Mouse (Mus musculus) neural tube, embryonic 12.5 days (tissue): ENCODE data around the gene Fam89a. TPM values are rescaled to one million over a fixed set of nuclear protein-coding genes. Genes with fewer than 3 reads are reported as not detected.
A peak's percentile ranks its signal among the peaks of the same experiment; 100 is the strongest.

ENCODE experiments used
- ATAC-seq: fragments of 200-750 bp; cut with Nextera tagmentation; 2 replicates; pipeline ENCODE4 v1.8.0; 2017; ENCODE audit warnings: low read depth, mild to moderate bottlenecking, moderate TSS enrichment, moderate library complexity; ENCODE audit not compliant: low FRiP score
- H3K27ac ChIP-seq: fragments of 300-500 bp; sonication (generic); 2 replicates; pipeline ENCODE4 v1.5.1; 2016
- H3K27me3 ChIP-seq: fragments of 300-500 bp; sonication (generic); replicated peaks from 2 replicates; pipeline ENCODE4 v1.6.1; 2016; ENCODE audit warnings: mild to moderate bottlenecking
- H3K36me3 ChIP-seq: fragments of 300-500 bp; sonication (generic); 2 replicates; pipeline ENCODE4 v1.6.1; 2016; ENCODE audit warnings: mild to moderate bottlenecking
- H3K4me1 ChIP-seq: fragments of 300-500 bp; sonication (generic); 2 replicates; pipeline ENCODE4 v1.6.1; 2016
- H3K4me2 ChIP-seq: fragments of 300-500 bp; sonication (generic); replicated peaks from 2 replicates; pipeline ENCODE4 v1.6.1; 2016; ENCODE audit warnings: mild to moderate bottlenecking
- H3K4me3 ChIP-seq: fragments of 300-500 bp; sonication (generic); 2 replicates; pipeline ENCODE4 v1.5.1; 2016
- H3K9ac ChIP-seq: fragments of 300-500 bp; sonication (generic); 2 replicates; pipeline ENCODE4 v1.6.1; 2016; ENCODE audit warnings: mild to moderate bottlenecking
- H3K9me3 ChIP-seq: fragments of 300-500 bp; sonication (generic); 2 replicates; pipeline ENCODE4 v1.6.1; 2016; ENCODE audit warnings: mild to moderate bottlenecking
- WGBS: fragments of 180-500 bp; shearing (Covaris S2); methylation state at CpG from one replicate; pipeline ENCODE4 v1.1.7; 2016; 5-methylcytosine and 5-hydroxymethylcytosine counted together
- polyA plus RNA-seq: library from polyadenylated mRNA; unstranded; fragments of >200 nt; fragmentation: Nextera tagmentation; extraction: Ambion mirVana; gene quantifications from 2 replicates; pipeline ENCODE4 v1.2.1, GENCODE M21; 2016

Fam89a gene
- 8.9 and 11.2 TPM in 2 replicates for polyA plus RNA-seq

DNA sequence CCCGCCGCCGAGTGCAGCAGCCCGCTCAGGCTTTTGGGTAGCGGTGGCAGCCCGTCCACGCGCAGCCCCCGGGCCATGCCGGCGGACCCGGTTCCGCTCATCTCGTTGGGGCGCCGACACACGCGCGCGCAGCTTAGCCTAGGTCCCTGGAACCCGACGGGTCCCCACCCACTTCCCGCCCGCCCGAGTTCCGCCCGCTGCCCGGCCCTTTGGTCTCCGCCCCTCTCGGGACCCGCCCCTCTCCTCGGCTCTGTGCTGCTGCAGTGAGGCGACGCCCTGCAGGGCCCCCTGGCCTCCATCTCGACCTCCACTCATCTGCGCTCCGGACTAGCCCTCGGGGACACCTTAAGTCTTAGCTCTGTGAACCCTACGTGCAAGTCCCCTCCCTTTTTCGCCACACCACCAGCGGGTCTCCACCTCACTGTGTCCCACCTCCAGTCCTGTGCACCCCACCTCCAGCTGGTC, at the start of gene Fam89a:
Fam89a (minus strand) TSS at position 124 of the 465 bp plus-strand sequence.
- Histone ChIP-seq H3K27me3 (peaks cover 45% of the 10 kb centered on the region), H3K36me3 (no peaks in the 10 kb centered on the region), H3K4me2 (peak within 1 kb of the TSS; percentile 72), H3K4me1 (0 out of 2 replicates have a peak, but pooled peaks cover 3% of the 10 kb centered on the region), H3K27ac (no peak within 1 kb of the TSS), H3K4me3 (peak within 1 kb of the TSS; percentile 44), H3K9me3 (no peaks in the 10 kb centered on the region), H3K9ac (peak within 1 kb of the TSS; percentile 38)
- under 1% methylated on average over 41 of the region's 41 CpGs for WGBS
- ATAC-seq: peak; percentile 61

DNA sequence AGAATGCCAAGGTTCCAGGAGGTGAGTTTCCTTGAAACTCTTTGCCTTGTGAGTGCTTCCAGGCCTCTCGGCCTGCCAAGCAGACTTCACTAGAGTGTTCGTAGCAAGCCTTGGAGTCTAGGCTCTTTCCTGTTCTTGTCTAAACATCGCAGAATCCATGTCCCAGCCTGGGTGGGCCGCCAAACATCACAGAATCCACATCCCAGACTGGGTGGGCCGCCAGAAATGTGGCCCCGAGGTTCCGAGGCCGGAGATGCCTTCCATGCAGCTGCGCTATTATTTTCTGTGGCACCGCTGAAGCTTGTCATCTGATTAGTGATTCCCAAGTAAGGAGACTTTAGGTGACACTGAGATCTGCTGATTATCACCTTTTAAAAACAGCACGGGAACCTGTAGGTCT, 48.9 kb upstream of the Fam89a start:
- peaks cover 15% of the 10 kb centered on the region for H3K27me3 ChIP-seq
- H3K4me1 ChIP-seq: peaks cover 22% of the 10 kb centered on the region
- H3K9ac ChIP-seq: no peak overlapping the region
- no peak overlapping the region for H3K4me2 ChIP-seq
- no peak for ATAC-seq
- no peak overlapping the region for H3K4me3 ChIP-seq
- no peaks in the 10 kb centered on the region for H3K9me3 ChIP-seq
- WGBS: 49% methylated on average over 11 of the region's 11 CpGs
- no peaks in the 10 kb centered on the region for H3K36me3 ChIP-seq
- no peak overlapping the region for H3K27ac ChIP-seq

DNA sequence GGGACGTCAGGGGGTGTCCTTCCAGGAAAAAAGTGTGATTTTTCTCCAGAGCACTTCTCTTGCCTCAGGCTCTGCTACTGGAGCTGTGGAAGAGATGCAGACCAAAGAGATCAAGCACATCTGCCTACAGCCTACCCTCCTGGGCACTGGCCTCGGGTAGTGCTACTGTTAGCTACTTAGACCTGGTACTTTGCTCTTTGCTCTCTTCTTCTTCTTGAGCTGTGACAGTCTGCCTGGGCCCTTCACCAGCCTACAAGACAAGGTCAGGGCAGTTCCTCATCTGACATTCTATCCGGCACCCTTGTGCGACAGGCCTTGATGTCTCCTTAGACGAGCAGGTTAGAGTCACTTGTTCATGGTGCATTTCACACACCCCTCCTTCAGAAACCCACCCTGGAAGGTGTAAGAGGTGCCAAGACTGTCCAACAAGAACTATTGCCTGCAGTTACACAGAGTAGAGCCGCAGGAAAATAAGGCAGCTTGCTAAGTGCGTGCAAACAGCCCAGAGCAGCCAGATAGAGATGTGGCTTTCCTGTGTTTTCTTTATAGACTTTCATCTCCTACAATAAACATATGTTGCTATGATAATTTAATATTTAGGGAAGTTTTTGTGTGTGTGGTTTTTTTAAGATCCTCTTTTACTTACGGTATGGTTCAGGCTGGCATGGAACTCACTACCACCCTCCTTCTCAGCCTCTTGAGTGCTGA, 44.3 kb upstream of the Fam89a start:
- peak overlapping the region; percentile 58 for H3K4me3 ChIP-seq
- no peaks in the 10 kb centered on the region for H3K36me3 ChIP-seq
- H3K27me3 ChIP-seq: peaks cover 37% of the 10 kb centered on the region
- H3K4me1 ChIP-seq: peaks cover 56% of the 10 kb centered on the region
- no peak overlapping the region for H3K27ac ChIP-seq
- H3K9ac ChIP-seq: peak overlapping the region; percentile 80
- H3K9me3 ChIP-seq: no peaks in the 10 kb centered on the region
- 73% methylated on average over 8 of the region's 8 CpGs for WGBS
- peak overlapping the region; percentile 74 for H3K4me2 ChIP-seq
- ATAC-seq: no peak

DNA sequence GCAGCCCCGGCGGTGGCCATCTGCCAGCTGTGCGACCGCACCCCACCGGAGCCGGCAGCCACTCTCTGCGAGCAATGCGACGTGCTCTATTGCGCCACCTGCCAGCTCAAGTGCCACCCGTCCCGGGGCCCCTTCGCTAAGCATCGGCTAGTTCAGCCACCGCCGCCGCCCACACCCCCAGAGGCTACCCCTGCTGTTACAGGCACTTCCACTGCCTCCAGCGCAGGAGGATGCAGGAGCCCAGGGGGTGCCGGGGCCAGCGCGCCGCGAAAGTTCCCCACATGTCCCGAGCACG, 42.8 kb upstream of the Fam89a start:
- H3K27me3 ChIP-seq: peaks cover 43% of the 10 kb centered on the region
- H3K4me2 ChIP-seq: peak overlapping the region; percentile 74
- peak overlapping the region; percentile 80 for H3K9ac ChIP-seq
- no peaks in the 10 kb centered on the region for H3K9me3 ChIP-seq
- under 1% methylated on average over 25 of the region's 25 CpGs for WGBS
- H3K4me1 ChIP-seq: peaks cover 53% of the 10 kb centered on the region
- no peaks in the 10 kb centered on the region for H3K36me3 ChIP-seq
- peak overlapping the region; percentile 58 for H3K4me3 ChIP-seq
- ATAC-seq: peak; percentile 6; the same call in 1 of the 2 replicates
- H3K27ac ChIP-seq: peak overlapping the region; percentile 93; the same call in 1 of the 2 replicates

DNA sequence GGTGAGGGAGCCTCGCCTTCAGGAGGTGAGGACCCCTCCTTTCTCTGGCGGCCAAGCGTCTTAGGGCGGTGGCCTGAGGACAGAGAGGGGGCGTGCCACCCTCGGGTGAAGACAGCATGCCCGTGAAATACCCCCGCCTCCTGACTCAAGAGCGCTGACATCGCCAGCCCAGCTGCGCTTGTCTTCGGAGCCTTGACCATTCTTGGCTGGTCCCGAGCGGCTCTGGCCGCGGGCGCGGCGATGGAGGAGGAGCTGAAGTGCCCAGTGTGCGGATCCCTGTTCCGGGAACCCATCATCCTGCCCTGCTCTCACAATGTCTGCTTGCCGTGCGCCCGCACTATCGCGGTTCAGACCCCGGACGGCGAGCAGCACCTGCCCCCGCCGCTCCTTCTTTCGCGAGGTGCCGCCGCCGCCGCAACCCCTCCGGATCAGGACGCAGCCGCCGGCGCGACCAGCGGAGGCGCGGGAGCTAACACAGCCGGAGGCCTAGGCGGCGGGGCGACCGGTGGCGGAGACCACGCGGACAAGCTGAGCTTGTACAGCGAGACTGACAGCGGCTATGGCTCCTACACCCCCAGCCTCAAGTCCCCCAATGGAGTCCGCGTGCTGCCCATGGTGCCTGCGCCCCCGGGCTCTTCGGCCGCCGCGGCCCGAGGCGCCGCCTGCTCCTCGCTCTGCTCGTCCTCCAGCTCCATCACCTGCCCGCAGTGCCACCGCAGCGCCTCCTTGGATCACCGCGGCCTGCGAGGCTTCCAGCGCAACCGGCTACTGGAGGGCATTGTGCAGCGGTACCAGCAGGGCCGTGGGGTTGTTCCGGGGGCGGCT, 42.2 kb upstream of the Fam89a start:
- Histone ChIP-seq H3K9me3 (no peaks in the 10 kb centered on the region), H3K27ac (peak overlapping the region; percentile 93), H3K4me1 (peaks cover 53% of the 10 kb centered on the region), H3K4me2 (peak overlapping the region; percentile 74), H3K36me3 (no peaks in the 10 kb centered on the region), H3K4me3 (peak overlapping the region; percentile 58), H3K9ac (peak overlapping the region; percentile 80), H3K27me3 (peaks cover 43% of the 10 kb centered on the region)
- peak; percentile 27 for ATAC-seq
- under 1% methylated on average over 81 of the region's 81 CpGs for WGBS

DNA sequence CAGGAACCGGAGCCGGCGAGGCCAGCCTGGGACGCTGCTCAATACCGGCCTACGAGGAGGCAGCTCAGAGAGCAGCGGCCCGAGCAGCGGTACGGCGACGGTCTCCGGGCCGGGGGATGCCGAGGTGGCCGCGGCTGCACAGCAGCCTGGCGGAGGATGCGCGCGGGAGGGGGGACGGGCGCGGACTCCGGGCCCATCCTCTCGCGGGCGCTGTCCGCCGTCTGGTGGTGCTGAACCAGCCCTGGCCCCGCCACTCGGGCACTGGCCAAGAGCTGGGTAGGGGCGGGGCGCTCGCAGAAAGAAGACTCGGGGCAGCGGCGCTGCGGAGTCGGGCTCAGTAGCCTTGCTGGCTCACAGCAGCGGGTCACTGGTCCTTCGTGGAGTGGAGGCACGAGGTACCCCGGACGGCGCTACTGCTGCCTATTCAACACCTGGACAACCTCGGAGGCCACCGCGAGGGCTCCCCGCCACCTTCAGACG, 41.6 kb upstream of the Fam89a start:
- Histone ChIP-seq H3K9me3 (no peaks in the 10 kb centered on the region), H3K27me3 (peaks cover 43% of the 10 kb centered on the region), H3K36me3 (no peaks in the 10 kb centered on the region), H3K4me2 (peak overlapping the region; percentile 74), H3K4me3 (peak overlapping the region; percentile 58), H3K4me1 (peaks cover 53% of the 10 kb centered on the region), H3K27ac (peak overlapping the region; percentile 93), H3K9ac (peak overlapping the region; percentile 80)
- under 1% methylated on average over 51 of the region's 51 CpGs for WGBS
- ATAC-seq: peak; percentile 77

DNA sequence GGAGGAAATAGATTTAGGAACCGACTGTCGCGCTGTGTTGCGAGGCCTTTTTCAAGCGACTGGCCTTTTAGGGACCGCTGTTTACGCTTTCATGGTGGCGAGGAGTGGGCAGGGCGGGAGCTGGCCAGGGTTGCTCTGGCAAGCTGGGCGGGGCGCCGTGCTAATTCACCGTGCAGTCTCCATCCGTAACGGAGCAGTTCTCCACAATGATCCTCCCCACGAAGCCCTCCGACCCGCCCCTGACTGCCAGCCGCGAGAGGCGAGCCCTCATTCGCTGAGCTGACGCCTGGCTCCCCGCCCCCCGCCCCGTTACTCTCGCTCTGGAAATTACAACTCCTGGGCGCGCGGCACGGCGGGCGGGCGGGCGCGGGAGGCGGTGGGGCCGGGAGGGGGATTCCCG, 41.1 kb upstream of the Fam89a start, which contains the start of gene Trim67:
Trim67 (plus strand) TSS at position 385 of the 400 bp plus-strand sequence.
- peaks cover 53% of the 10 kb centered on the region for H3K4me1 ChIP-seq
- H3K4me3 ChIP-seq: peak within 1 kb of the TSS; percentile 58
- H3K27me3 ChIP-seq: peaks cover 43% of the 10 kb centered on the region
- peak; percentile 92 for ATAC-seq
- under 1% methylated on average over 37 of the region's 39 CpGs for WGBS
- H3K9ac ChIP-seq: peak within 1 kb of the TSS; percentile 80
- H3K27ac ChIP-seq: peak within 1 kb of the TSS; percentile 93
- no peaks in the 10 kb centered on the region for H3K36me3 ChIP-seq
- H3K9me3 ChIP-seq: no peaks in the 10 kb centered on the region
- peak within 1 kb of the TSS; percentile 74 for H3K4me2 ChIP-seq

DNA sequence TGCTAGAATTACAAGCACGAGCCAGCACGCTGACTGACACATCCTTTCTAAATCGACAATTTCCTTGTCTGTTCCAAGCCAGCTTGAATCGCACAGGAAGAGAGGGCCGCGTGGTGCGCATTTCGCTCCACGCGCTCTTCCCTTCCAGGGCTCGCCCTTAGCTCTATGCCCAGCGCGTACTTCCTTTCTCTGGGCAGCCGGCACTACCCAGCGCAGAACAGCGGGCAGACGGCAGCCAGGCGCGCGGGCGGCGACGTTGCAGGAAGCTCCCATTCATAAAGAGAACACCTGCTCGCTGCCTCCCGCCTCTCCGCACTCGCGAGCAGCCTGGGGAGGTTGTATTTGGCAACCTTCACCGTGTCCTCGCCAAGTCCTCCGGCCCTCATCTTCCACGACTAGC, 40.6 kb upstream of the Fam89a start:
- H3K27ac ChIP-seq: peak overlapping the region; percentile 93
- H3K4me3 ChIP-seq: peak overlapping the region; percentile 58
- no peaks in the 10 kb centered on the region for H3K9me3 ChIP-seq
- H3K9ac ChIP-seq: peak overlapping the region; percentile 80; the same call in 1 of the 2 replicates
- H3K4me2 ChIP-seq: peak overlapping the region; percentile 74
- WGBS: under 1% methylated on average over 32 of the region's 32 CpGs
- ATAC-seq: peak; percentile 51
- peaks cover 43% of the 10 kb centered on the region for H3K27me3 ChIP-seq
- no peaks in the 10 kb centered on the region for H3K36me3 ChIP-seq
- peaks cover 50% of the 10 kb centered on the region for H3K4me1 ChIP-seq

DNA sequence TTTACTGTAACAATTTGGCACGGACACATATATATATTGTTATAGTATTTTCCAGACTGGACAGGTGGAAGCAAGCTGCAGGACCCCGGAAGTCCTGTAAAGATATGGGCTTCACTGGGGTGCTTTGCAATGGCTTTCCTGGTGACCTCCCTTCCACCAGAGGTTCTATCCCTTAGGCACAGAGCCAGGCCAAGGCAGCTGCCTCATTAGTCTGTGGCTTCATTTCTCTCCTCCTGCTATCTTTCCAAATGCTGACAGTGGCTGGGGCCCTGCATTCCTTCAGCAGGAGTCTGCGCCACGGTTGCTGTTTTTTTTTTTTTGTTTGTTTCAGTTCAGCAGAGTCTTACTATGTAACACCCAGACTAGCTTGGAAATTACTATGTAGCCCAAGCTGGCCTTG, 40.1 kb upstream of the Fam89a start:
- peak overlapping the region; percentile 74 for H3K4me2 ChIP-seq
- no peak for ATAC-seq
- WGBS: 44% methylated on average over 4 of the region's 4 CpGs

DNA sequence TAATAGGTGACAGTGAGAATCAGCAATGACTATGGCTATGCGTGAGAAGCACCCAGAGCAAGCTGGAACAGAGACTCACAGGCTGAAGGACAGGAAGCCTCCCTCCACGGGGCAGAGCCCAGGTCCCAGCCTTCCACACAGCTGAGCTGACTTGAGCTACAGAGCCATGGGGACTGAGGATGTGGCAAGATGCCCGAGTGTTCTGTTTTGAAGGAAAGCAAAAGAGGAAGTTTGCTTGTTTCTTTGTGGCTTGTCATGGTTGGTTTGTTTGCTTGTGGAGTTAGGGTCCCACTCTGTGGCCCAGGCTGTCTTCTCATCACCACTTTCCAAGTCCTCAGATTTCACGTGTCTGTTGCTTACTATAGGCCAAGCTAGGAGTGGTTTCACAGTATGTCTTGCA, 39.0 kb upstream of the Fam89a start:
- no peak overlapping the region for H3K27ac ChIP-seq
- H3K4me1 ChIP-seq: peaks cover 36% of the 10 kb centered on the region
- no peak for ATAC-seq
- WGBS: 73% methylated on average over 4 of the region's 4 CpGs
- H3K36me3 ChIP-seq: no peaks in the 10 kb centered on the region
- H3K4me3 ChIP-seq: no peak overlapping the region
- H3K9ac ChIP-seq: no peak overlapping the region
- H3K9me3 ChIP-seq: no peaks in the 10 kb centered on the region
- H3K4me2 ChIP-seq: no peak overlapping the region
- peaks cover 29% of the 10 kb centered on the region for H3K27me3 ChIP-seq

More for the DNA sequence above, 40.1 kb upstream of the Fam89a start:
- Histone ChIP-seq H3K36me3 (no peaks in the 10 kb centered on the region), H3K27me3 (peaks cover 40% of the 10 kb centered on the region), H3K27ac (peak overlapping the region; percentile 93), H3K9me3 (no peaks in the 10 kb centered on the region), H3K4me3 (peak overlapping the region; percentile 58), H3K9ac (peak overlapping the region; percentile 80; the same call in 1 of the 2 replicates), H3K4me1 (peaks cover 46% of the 10 kb centered on the region)

DNA sequence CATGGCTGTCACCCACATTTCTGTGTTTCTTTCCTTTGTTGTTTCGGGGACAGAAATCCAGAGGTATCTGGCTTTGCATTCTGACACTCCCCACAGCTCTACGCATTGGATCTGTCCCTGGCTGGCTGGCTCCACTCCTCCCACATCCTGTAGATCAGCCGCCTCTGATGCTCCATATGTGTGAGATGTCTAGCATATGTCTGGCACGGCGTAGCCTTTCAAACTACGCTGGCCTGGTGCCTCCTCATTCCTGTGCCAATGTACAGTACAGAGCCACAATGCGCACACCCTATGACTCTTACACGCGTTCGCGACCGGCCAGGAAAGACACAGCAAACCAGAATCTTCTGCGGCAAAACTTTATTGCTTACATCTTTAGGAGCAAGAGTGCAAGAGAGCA, 33.0 kb upstream of the Fam89a start:
- WGBS: 91% methylated on average over 13 of the region's 13 CpGs
- no peak for ATAC-seq

DNA sequence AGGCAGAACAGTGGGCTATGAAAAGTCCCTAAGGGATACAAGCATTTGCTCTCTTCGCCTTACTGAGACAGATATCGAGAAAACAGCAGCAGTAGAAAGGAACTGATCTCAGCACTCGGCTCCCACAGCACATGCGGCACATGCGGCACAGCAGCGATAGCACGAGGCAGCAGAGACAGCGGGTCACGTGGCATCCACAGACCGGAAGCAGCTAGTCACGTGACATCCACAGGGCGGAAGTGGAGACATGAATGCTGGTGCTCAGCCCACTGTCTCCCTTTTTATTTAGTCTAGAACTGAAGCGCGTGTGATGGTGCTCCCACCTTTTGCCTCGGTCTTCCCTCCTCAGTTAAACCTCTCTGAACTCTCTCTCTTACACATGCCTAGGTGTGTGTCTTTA, 31.6 kb upstream of the Fam89a start:
- no peaks in the 10 kb centered on the region for H3K9me3 ChIP-seq
- no peak overlapping the region for H3K4me2 ChIP-seq
- 91% methylated on average over 15 of the region's 15 CpGs for WGBS
- H3K9ac ChIP-seq: no peak overlapping the region
- H3K27me3 ChIP-seq: no peaks in the 10 kb centered on the region
- peaks cover 18% of the 10 kb centered on the region for H3K4me1 ChIP-seq
- no peak for ATAC-seq
- H3K27ac ChIP-seq: no peak overlapping the region
- no peaks in the 10 kb centered on the region for H3K36me3 ChIP-seq
- H3K4me3 ChIP-seq: no peak overlapping the region

More for the DNA sequence above, 33.0 kb upstream of the Fam89a start:
- Histone ChIP-seq H3K27me3 (no peaks in the 10 kb centered on the region), H3K4me3 (no peak overlapping the region), H3K27ac (no peak overlapping the region), H3K4me2 (no peak overlapping the region), H3K9ac (no peak overlapping the region), H3K9me3 (no peaks in the 10 kb centered on the region), H3K4me1 (peaks cover 18% of the 10 kb centered on the region), H3K36me3 (no peaks in the 10 kb centered on the region)
